Mouse (Mus musculus) bone marrow macrophage, adult 2 months (primary cell): ENCODE results near the gene Gm26620.

Experiments
- CTCF ChIP-seq: IDR thresholded peaks from 2 replicates; pipeline ENCODE4 v1.5.1; 2012; ENCODE audit warnings: low read depth, mild to moderate bottlenecking, low read length, moderate library complexity
- POLR2A ChIP-seq: IDR thresholded peaks from 2 replicates; pipeline ENCODE4 v1.6.1; 2012; ENCODE audit warnings: mild to moderate bottlenecking, low read depth, low read length, borderline replicate concordance

- TF ChIP-seq CTCF: no peak
- TF ChIP-seq POLR2A: no peak
Observed at GRCm38 (mm10) chr1:170858872-170859271, 26.0 kb upstream of the Gm26620 start.
